Mouse (Mus musculus): ENCODE data around the gene Rer1. TPM values are rescaled to one million over a fixed set of nuclear protein-coding genes. Genes with fewer than 3 reads are reported as not detected.

Rer1 gene
- total and polyA plus RNA-seq, 2 experiments from 2014 or later: 116 to 126 TPM

DNA sequence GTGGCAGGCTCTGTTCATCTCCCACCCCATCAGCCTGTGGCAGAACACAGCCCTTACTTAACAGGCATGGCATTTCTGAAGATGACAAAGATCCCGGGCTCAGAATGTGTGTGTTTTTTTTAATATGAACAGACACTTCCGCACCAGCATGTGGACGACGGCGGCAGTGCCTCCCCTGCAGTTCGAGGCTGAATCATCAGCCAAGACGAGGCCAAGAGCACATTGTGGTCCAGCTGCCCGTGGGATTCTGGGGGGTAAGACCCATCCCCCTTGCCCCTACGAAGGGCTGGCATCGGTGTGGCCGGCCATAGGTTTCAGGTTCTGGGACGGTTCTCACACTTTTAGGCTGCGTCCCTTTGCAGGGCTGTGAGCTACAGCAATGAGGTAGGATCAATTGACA, 51.4 kb downstream of the Rer1 start:
- Histone ChIP-seq H3K4me1 (ENCODE audit: control insufficient read depth, insufficient read depth) (no peaks in the 10 kb centered on the region), H3K27me3 (ENCODE audit: control insufficient read depth, insufficient read depth, low read length) (peaks cover 33% of the 10 kb centered on the region), H3K9me3 (replicated peaks; ENCODE audit: control insufficient read depth, low read length) (no peaks in the 10 kb centered on the region), H3K9ac (replicated peaks; ENCODE audit: low read depth, low read length) (no peak overlapping the region), H3K4me2 (ENCODE audit: low read depth, low read length) (no peak overlapping the region), H3K4me3 (ENCODE audit: low read depth, low read length) (no peak overlapping the region), H3K36me3 (replicated peaks; ENCODE audit: control insufficient read depth, insufficient read depth, low read length) (no peaks in the 10 kb centered on the region), H3K27ac (ENCODE audit: low read depth) (no peak overlapping the region)
- WGBS: 59% methylated on average over 13 of the region's 13 CpGs
- ATAC-seq (ENCODE audit: insufficient read depth, low read depth): no peak
- no peak for TF ChIP-seq CTCF (IDR thresholded peaks at IDR 0.05; ENCODE audit: low read depth)
- TF ChIP-seq EP300 (IDR thresholded peaks at IDR 0.05; ENCODE audit: low read depth): no peak
- no peak for DNase-seq (ENCODE audit: low spot score)

DNA sequence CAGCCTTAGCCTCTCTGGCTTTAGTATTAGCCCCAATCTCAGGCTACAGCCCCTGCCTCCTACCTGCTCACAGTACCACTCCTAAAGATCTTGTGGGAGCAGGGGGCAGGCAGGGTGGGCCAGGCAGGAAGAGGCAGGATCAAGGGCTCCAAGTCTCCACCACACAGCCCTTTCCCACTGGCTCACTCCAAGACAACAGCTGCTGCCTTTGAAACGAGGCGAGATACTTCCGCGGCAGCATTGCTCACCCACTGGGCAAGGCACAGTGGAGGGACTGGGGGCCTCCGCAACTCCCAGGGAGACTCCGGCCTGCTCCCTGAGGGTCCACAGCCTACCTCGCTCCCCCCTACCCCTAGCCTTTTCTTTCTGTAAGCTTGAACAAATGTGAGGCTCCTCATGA, 52.0 kb downstream of the Rer1 start:
- H3K27ac ChIP-seq (ENCODE audit: low read depth): no peak overlapping the region
- no peak overlapping the region for H3K9ac ChIP-seq (replicated peaks; ENCODE audit: low read depth, low read length)
- H3K4me1 ChIP-seq (ENCODE audit: control insufficient read depth, insufficient read depth): no peaks in the 10 kb centered on the region
- DNase-seq (ENCODE audit: low spot score) (no peak), ATAC-seq (ENCODE audit: insufficient read depth, low read depth) (no peak)
- H3K4me2 ChIP-seq (ENCODE audit: low read depth, low read length): no peak overlapping the region
- no peaks in the 10 kb centered on the region for H3K9me3 ChIP-seq (replicated peaks; ENCODE audit: control insufficient read depth, low read length)
- WGBS: 30% methylated on average over 7 of the region's 7 CpGs
- TF ChIP-seq EP300 (IDR thresholded peaks at IDR 0.05; ENCODE audit: low read depth): no peak
- TF ChIP-seq CTCF (IDR thresholded peaks at IDR 0.05; ENCODE audit: low read depth): no peak
- peaks cover 30% of the 10 kb centered on the region for H3K27me3 ChIP-seq (ENCODE audit: control insufficient read depth, insufficient read depth, low read length)
- no peaks in the 10 kb centered on the region for H3K36me3 ChIP-seq (replicated peaks; ENCODE audit: control insufficient read depth, insufficient read depth, low read length)
- H3K4me3 ChIP-seq (ENCODE audit: low read depth, low read length): no peak overlapping the region

DNA sequence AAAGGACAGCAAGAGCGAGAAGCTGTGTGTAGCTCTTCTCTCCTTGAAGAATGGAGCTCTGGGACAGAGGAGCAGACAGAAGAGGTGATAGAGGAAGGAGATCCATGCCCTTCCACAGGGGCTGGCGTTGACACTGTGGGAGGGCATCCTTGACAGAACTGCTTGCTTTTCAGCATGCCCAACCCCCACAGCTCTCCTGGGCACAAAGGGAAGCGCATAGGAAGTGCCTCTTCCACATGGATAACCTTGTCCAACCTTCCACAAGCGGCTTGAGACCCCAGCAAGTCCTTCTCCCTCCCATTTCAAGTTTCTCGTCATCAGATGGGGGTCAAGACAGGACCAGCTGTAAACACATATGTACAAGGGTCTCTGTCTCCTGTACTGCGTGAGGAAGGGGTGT, 53.1 kb downstream of the Rer1 start:
- no peak for TF ChIP-seq EP300 (IDR thresholded peaks at IDR 0.05; ENCODE audit: low read depth)
- no peak for TF ChIP-seq CTCF (IDR thresholded peaks at IDR 0.05; ENCODE audit: low read depth)
- Histone ChIP-seq H3K27me3 (ENCODE audit: control insufficient read depth, insufficient read depth, low read length) (peaks cover 30% of the 10 kb centered on the region), H3K9me3 (replicated peaks; ENCODE audit: control insufficient read depth, low read length) (no peaks in the 10 kb centered on the region), H3K27ac (ENCODE audit: low read depth) (no peak overlapping the region), H3K9ac (replicated peaks; ENCODE audit: low read depth, low read length) (no peak overlapping the region), H3K4me2 (ENCODE audit: low read depth, low read length) (no peak overlapping the region), H3K4me3 (ENCODE audit: low read depth, low read length) (no peak overlapping the region), H3K4me1 (ENCODE audit: control insufficient read depth, insufficient read depth) (no peaks in the 10 kb centered on the region), H3K36me3 (replicated peaks; ENCODE audit: control insufficient read depth, insufficient read depth, low read length) (no peaks in the 10 kb centered on the region)
- ATAC-seq (ENCODE audit: insufficient read depth, low read depth): no peak
- 20% methylated on average over 6 of the region's 6 CpGs for WGBS
- no peak for DNase-seq (ENCODE audit: low spot score)

DNA sequence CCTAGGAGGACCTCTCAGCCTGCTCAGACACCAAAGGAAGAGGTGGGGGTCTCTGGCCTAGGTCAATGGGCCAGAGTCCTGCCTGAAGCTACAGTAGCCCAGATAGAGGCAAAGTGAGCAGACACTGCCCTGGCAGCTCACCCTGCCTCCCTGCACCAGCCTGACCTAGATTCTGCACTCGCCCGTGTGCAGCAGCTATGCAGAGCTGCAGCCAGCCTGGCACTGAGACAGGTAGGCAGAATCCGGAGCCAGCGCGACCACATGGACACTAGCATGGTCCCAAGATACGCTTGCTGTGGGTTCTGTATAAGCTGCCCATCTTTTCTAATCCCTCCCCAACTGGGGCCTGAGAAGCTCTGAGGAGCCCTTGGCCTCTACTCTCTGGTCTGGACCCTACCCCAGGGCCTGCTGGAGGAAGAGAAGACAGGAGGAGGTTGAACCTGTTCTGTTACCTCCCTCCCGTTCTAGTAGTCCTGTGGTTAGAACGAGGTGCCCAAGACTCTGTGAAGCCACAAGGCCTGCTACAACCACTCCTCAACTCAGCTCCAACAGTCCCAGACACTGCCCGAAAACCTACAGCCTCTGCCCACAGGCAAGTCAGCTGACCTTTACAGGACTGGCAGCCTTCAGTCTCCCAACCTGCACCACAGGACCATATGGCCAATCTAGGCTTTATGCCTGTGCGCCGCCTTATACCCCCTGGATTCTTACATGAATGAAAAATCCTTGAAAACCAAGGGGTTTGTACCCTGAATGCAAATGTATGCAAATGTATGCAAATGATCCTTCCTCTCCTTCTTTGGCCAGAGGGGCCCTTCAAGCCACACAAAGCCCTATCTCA, 61.8 kb downstream of the Rer1 start:
- no peaks in the 10 kb centered on the region for H3K36me3 ChIP-seq (replicated peaks; ENCODE audit: control insufficient read depth, insufficient read depth, low read length)
- H3K27ac ChIP-seq (ENCODE audit: low read depth): no peak overlapping the region
- no peaks in the 10 kb centered on the region for H3K4me1 ChIP-seq (ENCODE audit: control insufficient read depth, insufficient read depth)
- DNase-seq (ENCODE audit: low spot score) (no peak), ATAC-seq (ENCODE audit: insufficient read depth, low read depth) (no peak)
- H3K9me3 ChIP-seq (replicated peaks; ENCODE audit: control insufficient read depth, low read length): 0 out of 2 replicates have a peak, but pooled peaks cover 3% of the 10 kb centered on the region
- WGBS: 79% methylated on average over 11 of the region's 11 CpGs
- no peak overlapping the region for H3K9ac ChIP-seq (replicated peaks; ENCODE audit: low read depth, low read length)
- no peak for TF ChIP-seq EP300 (IDR thresholded peaks at IDR 0.05; ENCODE audit: low read depth)
- no peak for TF ChIP-seq CTCF (IDR thresholded peaks at IDR 0.05; ENCODE audit: low read depth)
- H3K27me3 ChIP-seq (ENCODE audit: control insufficient read depth, insufficient read depth, low read length): peaks cover 4% of the 10 kb centered on the region; the same call in 1 of the 2 replicates
- H3K4me2 ChIP-seq (ENCODE audit: low read depth, low read length): no peak overlapping the region
- H3K4me3 ChIP-seq (ENCODE audit: low read depth, low read length): no peak overlapping the region

Other genes starting within 250 kb of the Rer1 start
- 0.15 TPM in 1 of 2 replicates, not detected in the other for gene Ttc34, start 248.9 kb downstream of the Rer1 start, total RNA-seq (2014; rRNA removed; ENCODE audit: low replicate concordance)
- 0.12 and 0.25 TPM in 2 replicates for gene Ttc34, start 248.9 kb downstream of the Rer1 start, polyA plus RNA-seq (2015; fragmentation: Nextera tagmentation; extraction: Ambion mirVana)
- 0.34 TPM in 1 of 2 replicates, not detected in the other for gene Mmel1, start 216.8 kb downstream of the Rer1 start, total RNA-seq (2014; rRNA removed; ENCODE audit: low replicate concordance)
- gene Mmel1, start 216.8 kb downstream of the Rer1 start, polyA plus RNA-seq (2015; fragmentation: Nextera tagmentation; extraction: Ambion mirVana): 0.07 and 0.12 TPM in 2 replicates
- 43.5 and 72.4 TPM in 2 replicates for gene Fam213b, start 187.2 kb downstream of the Rer1 start, total RNA-seq (2014; rRNA removed; ENCODE audit: low replicate concordance)
- 75.4 and 76.2 TPM in 2 replicates for gene Fam213b, start 187.2 kb downstream of the Rer1 start, polyA plus RNA-seq (2015; fragmentation: Nextera tagmentation; extraction: Ambion mirVana)
- gene Tnfrsf14, start 157.8 kb downstream of the Rer1 start, total RNA-seq (2014; rRNA removed; ENCODE audit: low replicate concordance): 2.7 and 40.9 TPM in 2 replicates
- 0.30 and 0.40 TPM in 2 replicates for gene Tnfrsf14, start 157.8 kb downstream of the Rer1 start, polyA plus RNA-seq (2015; fragmentation: Nextera tagmentation; extraction: Ambion mirVana)
- gene Hes5, start 125.5 kb downstream of the Rer1 start, total RNA-seq (2014; rRNA removed; ENCODE audit: low replicate concordance): not detected in 2 replicates
- not detected in 2 replicates for gene Hes5, start 125.5 kb downstream of the Rer1 start, polyA plus RNA-seq (2015; fragmentation: Nextera tagmentation; extraction: Ambion mirVana)
- 45.6 and 62.0 TPM in 2 replicates for gene Pank4, start 122.3 kb downstream of the Rer1 start, total RNA-seq (2014; rRNA removed; ENCODE audit: low replicate concordance)
- 27.4 and 30.6 TPM in 2 replicates for gene Pank4, start 122.3 kb downstream of the Rer1 start, polyA plus RNA-seq (2015; fragmentation: Nextera tagmentation; extraction: Ambion mirVana)
- gene Plch2, start 29.6 kb downstream of the Rer1 start, total RNA-seq (2014; rRNA removed; ENCODE audit: low replicate concordance): 0.15 TPM in 1 of 2 replicates, not detected in the other
- 0.05 and 0.30 TPM in 2 replicates for gene Plch2, start 29.6 kb downstream of the Rer1 start, polyA plus RNA-seq (2015; fragmentation: Nextera tagmentation; extraction: Ambion mirVana)
- 16.5 and 16.6 TPM in 2 replicates for gene Pex10, start 19.4 kb downstream of the Rer1 start, total RNA-seq (2014; rRNA removed; ENCODE audit: low replicate concordance)
- gene Pex10, start 19.4 kb downstream of the Rer1 start, polyA plus RNA-seq (2015; fragmentation: Nextera tagmentation; extraction: Ambion mirVana): 17.3 and 18.4 TPM in 2 replicates
- gene Morn1, start 195 bp upstream of the Rer1 start, total RNA-seq (2014; rRNA removed; ENCODE audit: low replicate concordance): 5.7 TPM in 1 of 2 replicates, not detected in the other
- 1.8 and 2.4 TPM in 2 replicates for gene Morn1, start 195 bp upstream of the Rer1 start, polyA plus RNA-seq (2015; fragmentation: Nextera tagmentation; extraction: Ambion mirVana)
- 53.2 and 60.6 TPM in 2 replicates for gene Ski, start 136.2 kb upstream of the Rer1 start, total RNA-seq (2014; rRNA removed; ENCODE audit: low replicate concordance)
- gene Ski, start 136.2 kb upstream of the Rer1 start, polyA plus RNA-seq (2015; fragmentation: Nextera tagmentation; extraction: Ambion mirVana): 7.7 and 9.3 TPM in 2 replicates
- 45.8 and 69.2 TPM in 2 replicates for gene Faap20, start 163.4 kb upstream of the Rer1 start, total RNA-seq (2014; rRNA removed; ENCODE audit: low replicate concordance)
- gene Faap20, start 163.4 kb upstream of the Rer1 start, polyA plus RNA-seq (2015; fragmentation: Nextera tagmentation; extraction: Ambion mirVana): 48.1 and 51.0 TPM in 2 replicates

Data from heart, postnatal 0 days (tissue).